Mouse (Mus musculus) right cerebral cortex, postnatal 36 days (tissue): ENCODE measurements at regions not wholly inside any gene's neighbourhood (a gene's known extent, or its start where the extent isn't known, plus 50 kb on each side); places are given as distances from the start of the nearest gene placed in this dataset.

Source experiments
- DNase-seq, 2 experiments: peaks; one replicate each; pipeline ENCODE4 v3.0.0; 2022; ENCODE audit warnings: low spot score in 2 of 2, mixed read lengths in 1 of 2

GRCm38 (mm10) chr9:11729732-11730131 is 825.2 kb upstream of the Cntn5 start:
- peak; percentile 2 to 4 for DNase-seq

- DNase-seq = no peak
These were observed 817.2 kb upstream of the Cntn5 start for GRCm38 (mm10) chr9:11721811-11722210.

DNA sequence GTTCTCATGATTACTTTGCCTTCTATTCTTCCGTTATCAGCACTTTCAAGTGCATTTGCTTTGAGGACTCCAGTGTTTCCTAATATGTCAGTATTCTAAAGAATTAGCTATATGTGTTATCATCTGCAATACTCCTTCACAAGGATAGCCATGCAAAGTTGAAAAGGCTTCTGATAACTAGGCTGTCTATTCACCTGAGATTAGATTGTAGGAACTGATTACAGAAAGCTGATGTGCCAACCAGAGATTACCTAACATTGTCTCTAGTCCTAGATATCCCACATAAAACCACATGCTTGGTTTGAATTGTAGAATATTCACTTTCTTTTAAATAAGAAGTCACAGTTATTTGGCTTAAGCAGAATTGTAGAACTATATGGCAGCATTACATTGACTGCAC is 800.1 kb upstream of the Cntn5 start:
- no peak for DNase-seq

- DNase-seq = no peak
These were observed 798.6 kb upstream of the Cntn5 start for GRCm38 (mm10) chr9:11703150-11703549.

DNA sequence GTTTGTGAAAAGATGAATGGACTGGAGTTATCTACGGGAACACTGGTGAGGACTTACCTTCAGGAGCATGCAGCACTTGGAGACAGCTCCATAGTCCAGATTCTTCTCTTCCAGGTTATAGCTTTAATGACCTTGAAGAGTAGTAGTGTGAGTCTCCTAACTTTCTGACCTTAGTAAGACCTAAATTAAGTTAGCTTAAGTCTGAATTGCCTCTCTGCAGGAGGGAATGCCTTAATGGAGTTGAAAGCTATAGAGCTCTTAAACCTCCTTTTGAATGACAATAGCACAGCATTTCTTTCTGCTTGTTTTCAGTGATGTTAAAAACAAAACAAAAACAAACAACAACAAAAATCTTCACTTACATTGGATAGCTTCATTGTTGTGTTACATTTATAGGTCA is 788.9 kb upstream of the Cntn5 start:
- no peak for DNase-seq

DNA sequence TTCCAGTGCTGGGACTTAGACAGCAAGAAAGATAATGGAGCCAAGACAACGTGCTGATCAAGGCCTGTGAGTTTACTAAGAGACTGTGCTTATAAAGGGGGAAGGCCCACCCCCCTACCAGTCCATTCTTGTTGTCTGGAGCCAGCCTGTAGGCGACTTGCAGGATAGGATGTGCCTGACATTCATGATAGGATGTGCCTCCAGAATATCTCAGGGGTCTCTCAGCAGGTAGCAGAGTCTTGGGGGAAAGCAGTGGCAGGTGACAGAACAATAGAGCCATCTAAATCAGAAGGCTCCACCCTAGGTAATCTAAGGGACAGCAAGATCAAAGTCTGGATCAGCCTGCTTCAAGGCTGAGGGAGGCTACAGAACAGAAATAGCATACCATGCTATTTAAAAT is 782.5 kb upstream of the Cntn5 start:
- DNase-seq = no peak

GRCm38 (mm10) chr9:11671939-11672338 is 767.4 kb upstream of the Cntn5 start:
- no peak for DNase-seq

DNA sequence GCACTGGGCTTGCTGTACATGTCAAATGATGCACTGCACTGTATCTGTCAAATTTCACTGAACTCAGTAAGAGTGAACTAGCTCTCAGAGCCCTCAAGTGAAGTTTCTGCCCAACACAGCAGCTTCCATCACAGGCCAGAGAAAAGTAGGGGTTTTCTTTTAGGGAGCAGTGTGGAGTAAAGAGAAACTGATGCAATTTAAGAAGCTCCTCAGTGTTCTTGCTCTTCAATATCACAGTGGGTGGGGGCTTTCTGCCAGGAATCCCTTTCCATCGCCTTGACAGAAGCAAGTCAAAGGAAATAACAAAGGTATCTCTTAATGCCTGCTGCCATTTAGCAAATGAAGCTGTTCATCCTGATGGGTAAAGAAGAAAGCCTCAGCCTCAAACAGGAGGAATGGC is 766.7 kb upstream of the Cntn5 start:
- DNase-seq = no peak

DNA sequence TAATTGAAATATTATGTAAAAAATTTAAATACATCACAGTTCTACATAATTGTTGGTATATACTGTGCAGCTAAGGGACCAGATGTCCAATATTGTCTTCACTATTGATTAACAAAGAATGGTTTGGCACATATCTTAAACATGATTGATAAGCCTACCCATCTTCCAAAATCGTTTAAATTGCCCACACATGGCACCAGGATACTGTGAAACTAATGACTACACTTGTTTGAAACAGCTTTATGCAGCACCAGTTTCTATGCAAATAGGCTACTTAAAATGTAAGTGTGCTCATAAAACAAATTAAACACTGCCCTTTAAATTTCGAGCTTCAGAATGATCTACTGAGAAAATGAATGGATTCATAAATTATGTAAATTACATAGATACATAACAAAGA is 724.9 kb upstream of the Cntn5 start:
- DNase-seq = no peak

DNA sequence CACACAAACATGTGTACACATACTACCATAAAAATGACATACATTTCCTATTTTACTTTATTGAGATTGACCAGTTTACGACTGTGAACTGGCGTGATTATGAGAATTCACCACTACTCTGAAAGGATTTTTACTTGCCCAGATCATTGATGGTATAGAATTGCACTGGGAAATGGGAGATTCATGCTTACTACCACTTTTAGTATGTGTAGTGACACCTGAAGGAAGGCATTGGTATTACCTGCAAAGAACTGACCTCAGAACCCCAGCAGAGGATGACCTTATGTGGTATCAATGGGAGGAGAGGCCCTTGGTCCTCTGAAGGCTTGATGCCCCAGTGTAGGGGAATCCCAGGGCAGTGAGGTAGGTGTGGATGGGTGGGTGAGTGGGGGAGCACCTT is 699.8 kb upstream of the Cntn5 start:
- DNase-seq = no peak

GRCm38 (mm10) chr9:11603884-11604283 is 699.3 kb upstream of the Cntn5 start:
- DNase-seq = no peak

GRCm38 (mm10) chr9:11602857-11603256 is 698.3 kb upstream of the Cntn5 start:
- DNase-seq = no peak

DNA sequence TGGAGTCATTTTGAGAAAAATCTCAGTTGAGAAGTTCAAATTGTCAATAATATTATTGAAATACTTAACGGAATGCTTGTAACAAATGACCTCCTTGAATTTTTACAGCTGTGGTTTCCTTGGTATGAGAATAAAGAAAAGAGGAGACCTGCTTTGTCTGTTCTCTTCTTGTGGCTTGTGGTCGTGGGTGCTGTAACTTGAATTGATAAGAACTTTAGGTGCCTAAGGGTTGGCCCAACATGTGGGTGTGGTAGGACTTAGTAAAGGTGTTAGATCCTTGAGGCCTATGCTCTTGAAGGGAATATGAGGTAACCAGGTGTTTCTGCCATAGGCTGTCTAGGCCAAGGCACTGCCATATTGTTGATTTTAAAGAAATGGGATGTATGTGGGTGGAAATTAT is 674.4 kb upstream of the Cntn5 start:
- DNase-seq = no peak

DNA sequence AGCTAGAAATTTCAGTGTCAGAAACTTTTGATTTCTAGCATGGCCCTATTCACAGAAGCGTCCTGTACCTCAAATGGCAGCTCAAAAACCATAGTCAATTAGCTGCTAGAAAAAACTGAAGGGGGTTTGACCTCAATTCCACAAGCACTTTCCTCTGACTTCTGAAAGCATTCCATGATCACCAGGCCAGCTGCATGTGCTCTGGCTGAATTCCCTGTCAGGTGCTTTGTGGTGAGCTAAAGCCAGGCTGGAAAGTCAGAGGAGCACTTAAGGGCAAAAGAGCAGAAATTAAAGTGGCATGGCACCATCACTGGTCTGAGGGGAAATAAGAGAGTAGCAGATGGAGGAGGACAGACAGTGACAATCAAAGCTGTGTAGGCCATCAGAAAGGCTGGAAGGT is 658.3 kb upstream of the Cntn5 start:
- no peak for DNase-seq

GRCm38 (mm10) chr9:11559384-11559783 is 654.8 kb upstream of the Cntn5 start:
- no peak for DNase-seq

DNA sequence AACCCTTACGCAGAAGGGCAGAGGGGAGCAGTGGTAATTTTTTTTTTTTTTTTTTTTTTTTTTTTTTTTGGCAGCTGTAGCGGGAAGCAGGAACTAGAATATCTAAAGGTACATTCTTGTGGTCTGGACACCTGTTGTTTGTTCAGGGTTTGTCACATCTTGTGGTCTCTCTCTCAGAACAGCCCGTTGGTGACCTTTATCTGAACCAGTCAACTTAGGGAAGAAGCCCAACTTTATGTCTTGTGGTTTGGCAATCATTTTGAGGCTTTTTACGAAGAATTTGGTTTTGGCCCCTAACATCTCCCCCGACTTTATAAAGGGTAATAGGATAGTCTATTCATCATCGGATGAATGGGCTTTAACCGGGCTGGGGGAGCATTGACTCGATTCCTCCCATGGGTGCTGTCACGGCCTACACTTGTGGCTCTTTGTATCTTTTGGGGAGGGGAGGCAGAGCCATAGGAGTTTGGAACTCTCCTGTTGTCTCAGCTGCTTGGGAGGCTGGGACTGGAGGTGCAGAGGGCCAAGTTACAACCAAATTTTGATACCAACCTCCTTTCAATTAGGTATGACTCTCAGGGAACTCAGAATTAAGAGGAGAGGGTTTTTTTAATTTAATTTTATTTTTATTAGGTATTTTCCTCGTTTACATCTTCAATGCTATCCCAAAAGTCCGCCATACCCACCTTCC is 609.4 kb upstream of the Cntn5 start:
- no peak for DNase-seq
